Mouse (Mus musculus) layer of hippocampus, adult 8-10 months (tissue): Measurements from ENCODE around the gene Sh2d2a. TPM values are rescaled to one million over a fixed set of nuclear protein-coding genes. Genes with fewer than 3 reads are reported as not detected.
"Not testable (repeated sequence)": the region's sequence is repeated elsewhere in the genome, so short reads cannot be mapped to it uniquely, and the experiment has no call there.

Experiments used
- DNase-seq, 2 experiments: peaks; one replicate each; pipeline ENCODE4 v3.0.0; 2022; ENCODE audit warnings: low spot score in 2 of 2
- total RNA-seq, 4 experiments: library from RNA; stranded (reverse); gene quantifications; 2 replicates each; pipeline ENCODE4 v1.2.4; 2022

Sh2d2a gene
- total RNA-seq, 4 experiments from 2014 or later, result not detected

DNA sequence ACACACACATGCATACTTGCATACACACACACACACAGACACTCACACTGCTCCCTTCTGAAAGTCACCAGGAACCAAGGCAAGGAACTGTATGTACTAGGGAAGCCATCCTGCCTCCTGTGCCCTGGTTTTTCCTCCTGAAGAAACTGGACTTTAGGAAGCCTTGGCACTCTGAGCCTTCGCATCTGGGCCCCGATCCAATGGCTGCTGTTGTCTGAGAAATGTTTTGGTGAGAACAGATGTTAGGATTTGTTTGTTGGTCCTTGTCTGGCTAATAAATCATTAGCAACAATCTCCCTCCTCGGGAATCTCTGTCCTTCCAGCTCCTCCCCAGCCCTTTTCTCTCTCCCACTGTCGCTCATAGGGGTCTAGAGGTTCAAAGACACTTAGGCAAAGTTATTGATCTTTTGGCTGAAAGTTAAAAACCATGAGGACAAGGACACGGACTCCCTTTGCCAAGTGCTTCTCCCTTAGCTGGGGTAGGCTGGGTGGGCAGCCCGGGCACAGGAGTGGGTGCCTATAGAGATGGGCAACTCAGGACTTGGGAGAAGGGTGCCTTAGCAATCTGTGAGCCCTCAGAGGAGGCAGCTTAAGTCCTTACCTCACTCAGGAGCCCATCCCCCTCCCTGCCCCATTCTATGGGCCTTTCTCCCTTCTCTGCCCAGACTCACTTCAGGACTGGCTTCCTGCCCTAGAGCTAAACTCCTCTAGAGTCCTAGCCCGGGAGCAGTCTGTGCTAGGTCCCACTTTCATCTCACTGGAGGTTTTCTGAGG lies 8.4 kb downstream of the Sh2d2a start:
- DNase-seq, result no peak

DNA sequence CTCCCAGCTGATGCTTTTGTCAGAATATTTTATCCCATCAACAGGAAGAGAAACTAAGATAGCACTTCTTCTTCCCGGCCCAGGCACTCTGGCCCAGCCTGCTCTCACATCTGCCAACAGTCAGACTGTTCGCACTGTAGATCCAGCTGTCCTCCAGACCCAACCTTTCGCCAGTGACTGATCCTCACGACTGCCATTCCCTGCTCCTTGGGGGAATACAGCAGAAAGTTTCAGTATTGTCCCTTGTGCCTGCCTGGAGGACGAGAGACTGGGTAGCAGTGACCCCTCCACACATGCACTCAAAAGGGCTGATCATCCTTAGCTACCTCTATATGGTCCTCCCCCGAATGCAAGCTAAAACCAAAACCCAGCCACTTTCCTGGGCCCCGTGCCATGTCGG lies 9.4 kb downstream of the Sh2d2a start:
- DNase-seq, result no peak

DNA sequence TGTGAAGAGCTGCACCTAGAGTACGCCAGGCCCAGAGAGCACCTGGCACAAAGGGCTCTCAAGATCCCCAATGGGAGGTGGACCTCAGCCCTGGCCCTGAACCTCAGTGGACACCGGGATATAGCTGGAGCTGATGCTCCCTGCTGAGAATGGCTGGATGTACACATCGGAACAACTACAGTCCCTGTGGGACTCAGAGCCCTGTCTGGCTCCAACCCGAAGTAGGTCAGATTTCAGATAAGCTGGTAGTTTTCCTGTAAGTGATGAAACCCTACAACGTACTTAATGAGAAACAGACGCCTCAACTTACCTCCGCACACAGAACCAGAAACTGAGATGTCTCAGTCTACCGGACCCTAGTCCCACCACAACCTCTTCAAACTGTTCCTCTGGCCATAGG lies 11.1 kb downstream of the Sh2d2a start:
- no peak for DNase-seq

DNA sequence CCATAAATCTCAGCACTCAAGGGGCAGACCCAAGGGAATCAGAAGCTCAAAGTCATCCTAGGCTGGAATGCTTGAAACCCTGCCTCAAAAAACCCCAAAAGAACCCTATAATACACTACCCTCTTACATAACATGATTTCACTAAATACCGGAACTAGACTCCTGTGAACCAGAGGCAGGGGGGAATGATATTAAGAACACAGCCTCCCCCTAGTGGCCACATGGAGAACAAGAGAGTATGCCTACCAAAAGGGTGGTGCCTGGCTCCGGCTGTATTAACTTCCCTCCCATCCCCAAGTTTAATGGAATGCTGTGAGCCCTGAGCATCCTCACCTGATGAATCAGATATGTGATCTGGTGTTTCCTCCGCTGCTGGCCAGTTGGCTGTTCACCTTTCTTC lies 13.3 kb downstream of the Sh2d2a start:
- peak; percentile 49 to 81 for DNase-seq

DNA sequence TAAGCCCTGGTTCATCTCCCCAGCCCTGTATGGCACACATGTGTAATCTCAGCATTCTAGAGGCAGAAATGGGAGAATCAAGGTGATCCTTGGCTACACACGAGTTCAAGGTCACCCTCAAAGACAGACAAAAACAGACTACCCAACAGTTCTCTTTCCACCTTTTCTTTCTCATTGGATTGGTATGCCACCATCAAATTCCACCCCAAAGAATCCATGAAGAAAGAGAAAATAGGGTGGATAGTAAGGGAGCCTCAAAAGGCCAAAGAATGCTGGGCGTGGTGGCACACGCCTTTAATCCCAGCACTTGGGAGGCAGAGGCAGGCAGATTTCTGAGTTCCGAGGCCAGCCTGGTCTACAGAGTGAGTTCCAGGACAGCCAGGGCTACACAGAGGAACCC lies 17.6 kb downstream of the Sh2d2a start:
- not testable (repeated sequence) for DNase-seq

DNA sequence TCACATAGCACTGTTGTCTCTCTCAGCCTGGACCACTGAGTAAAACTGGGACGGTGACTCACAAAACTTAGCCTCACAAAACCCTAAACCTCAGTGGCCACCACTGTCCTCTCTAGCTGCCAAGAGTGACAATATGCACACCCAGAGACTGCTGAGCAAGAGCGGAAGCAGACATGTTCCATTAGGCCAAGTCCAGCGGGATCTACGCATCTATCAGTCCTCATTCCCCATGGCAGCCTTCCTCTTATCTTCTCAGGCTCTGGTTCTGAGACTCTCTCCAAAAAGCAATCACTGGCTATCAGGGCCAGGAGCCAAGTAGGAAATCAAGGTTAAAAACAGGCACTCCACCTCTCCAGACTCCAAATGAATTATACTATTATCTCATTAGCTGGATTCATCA lies 31.2 kb downstream of the Sh2d2a start:
- DNase-seq, result no peak

DNA sequence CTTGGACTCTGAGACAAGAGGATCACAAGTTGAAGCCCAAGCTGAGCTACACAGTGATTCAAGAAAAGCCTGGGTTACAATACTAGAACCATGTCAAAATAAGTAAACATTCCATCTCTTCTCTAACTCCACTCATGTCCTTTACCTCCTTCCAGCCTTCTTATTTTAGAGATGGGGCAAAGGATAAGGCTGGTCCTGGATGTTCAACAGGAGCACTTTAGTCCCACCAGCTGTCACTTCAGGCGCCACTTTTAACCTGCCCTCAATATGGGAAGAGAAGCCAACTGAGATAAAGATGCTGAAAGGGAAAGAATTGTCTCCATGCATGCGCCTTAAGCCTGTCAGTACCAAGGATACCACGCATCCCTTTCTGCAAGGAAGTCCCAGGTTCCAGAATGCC lies 37.7 kb downstream of the Sh2d2a start:
- no peak for DNase-seq

DNA sequence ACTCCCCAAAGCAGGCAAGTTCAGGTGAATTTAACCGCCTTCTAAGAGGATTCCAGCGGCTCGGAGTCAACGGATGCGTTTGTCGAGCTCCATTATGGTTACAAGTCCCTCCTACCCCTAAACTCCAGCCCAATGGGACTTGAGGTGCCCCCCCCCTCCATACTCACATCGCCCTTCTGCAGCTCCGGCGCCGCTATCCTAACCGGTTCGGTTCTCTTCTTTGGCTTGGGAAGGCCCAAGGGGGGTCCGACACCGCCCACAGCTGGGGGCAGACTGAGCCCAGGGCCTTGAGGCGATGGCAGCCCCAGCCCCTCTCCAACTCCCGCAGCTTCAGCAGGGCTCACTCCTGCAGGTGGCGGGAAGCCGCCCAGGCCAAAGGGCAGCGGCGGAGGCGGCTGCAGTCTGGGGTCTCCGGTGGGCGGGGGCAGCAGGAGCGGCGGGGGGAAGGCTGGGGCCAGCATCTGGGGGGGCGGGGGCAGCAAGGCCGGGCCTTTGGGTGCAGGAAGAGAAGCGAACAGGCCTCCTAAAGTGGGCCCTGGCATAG lies 38.2 kb downstream of the Sh2d2a start:
- peak; percentile 33 to 44 for DNase-seq

DNA sequence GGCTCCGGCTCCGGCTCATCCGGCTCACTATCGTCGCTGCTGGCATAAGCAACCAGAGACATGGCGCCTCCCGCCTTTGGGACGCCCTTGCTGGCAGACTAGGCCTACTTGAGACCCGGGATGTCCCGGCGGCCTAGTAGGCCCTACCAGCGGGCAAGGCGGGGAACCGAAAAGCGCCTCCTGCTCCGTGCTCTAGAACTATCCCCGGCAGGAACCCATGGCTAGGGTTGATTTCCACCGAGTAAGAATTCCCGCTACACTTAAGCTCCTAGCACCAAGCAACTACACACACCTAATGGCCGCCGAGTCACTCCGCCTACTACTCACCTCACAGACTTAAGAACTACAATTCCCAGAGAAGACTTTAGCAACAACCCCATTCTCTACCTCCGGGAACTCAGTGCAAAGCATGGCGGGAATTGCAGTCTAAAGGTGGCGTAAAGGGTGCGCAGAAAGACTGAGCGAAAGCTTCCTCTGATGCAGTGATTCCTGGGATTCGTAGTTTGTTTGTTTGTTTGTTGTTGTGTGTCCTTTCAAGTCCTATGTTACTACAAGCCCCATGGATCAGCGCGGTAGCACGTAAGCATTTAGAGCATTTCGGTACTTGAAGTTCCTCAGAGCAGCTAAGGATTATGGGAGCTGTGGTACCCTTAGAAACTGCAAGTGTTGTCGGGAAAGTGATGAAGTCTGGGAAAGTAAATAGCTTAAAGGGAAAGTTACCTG lies 38.9 kb downstream of the Sh2d2a start, which contains the start of gene Prcc:
TSS of gene Prcc (minus strand) at position 328 of the 723 bp plus-strand sequence.
- peak; percentile 95 to 99 for DNase-seq

DNA sequence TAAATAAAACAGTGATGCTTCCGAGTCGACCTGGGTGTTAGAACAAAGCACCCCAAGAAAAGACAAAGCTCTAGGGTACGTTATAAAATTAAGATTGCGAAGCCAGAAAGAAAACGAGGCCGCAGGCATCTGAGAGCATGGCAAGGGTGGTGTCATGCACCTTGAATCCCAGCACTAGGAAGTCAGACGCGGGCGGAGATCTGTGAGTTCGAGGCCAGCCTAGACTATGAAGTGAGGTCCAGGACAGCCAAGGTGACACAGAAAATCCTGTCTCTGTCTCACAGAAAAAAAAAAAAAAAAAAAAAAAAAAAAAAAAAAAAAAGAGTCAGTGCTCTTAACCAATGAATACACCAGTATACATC lies 39.4 kb downstream of the Sh2d2a start:
- DNase-seq, result no peak

DNA sequence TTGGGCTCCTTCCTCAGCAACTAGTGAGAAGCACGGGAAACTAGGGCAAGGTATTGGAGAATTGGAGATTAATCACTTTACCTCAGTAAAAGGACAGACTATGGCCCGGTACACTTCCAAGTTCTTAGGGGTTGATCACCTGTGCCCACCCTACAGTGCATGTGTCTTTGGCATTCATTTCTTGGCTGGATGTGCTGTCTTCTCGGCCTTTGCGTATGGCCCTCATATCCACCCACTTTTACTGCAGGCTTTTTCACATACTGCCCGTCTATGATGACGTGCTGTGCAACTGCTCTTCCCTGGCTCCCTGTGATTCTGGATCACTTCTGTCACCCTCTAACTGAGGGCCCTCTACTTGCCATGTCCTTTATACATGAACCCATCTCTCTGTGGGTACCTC lies 39.9 kb downstream of the Sh2d2a start:
- no peak for DNase-seq

DNA sequence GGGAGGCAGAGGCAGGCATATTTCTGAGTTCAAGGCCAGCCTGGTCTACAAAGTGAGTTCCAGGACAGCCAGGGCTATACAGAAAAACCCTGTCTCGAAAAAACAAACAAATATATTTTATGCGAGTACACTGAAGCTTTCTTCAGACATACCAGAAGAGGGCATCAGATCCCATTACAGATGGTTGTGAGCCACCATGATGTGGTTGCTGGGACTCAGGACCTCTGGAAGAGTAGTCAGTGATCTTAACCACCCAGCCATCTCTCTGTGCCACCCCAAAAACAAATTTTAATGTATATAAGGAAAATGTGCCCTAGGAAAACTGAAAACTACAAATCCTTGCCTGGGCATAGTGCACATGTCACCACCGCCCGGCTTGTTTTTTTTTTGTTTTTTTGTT lies 40.8 kb downstream of the Sh2d2a start:
- DNase-seq, result not testable (repeated sequence)

DNA sequence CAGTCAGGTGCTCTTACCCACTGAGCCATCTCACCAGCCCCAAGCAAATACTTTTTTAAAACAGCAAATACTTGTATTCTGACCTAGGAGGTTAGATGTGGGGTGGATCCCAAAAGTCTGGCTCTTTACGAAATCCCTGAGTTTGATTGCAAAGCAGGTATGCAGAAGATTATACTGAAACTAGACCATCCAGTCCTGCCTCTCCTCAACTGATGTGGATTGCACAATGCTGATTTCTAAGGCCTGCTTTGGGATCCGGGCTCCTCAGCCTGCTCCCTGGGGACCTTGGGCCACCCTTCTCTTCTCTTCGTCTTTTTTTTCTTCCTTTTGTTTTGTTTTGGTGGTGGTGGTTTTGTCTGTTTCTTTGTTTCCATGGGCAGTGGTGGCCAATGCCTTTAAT lies 44.9 kb downstream of the Sh2d2a start:
- no peak for DNase-seq

DNA sequence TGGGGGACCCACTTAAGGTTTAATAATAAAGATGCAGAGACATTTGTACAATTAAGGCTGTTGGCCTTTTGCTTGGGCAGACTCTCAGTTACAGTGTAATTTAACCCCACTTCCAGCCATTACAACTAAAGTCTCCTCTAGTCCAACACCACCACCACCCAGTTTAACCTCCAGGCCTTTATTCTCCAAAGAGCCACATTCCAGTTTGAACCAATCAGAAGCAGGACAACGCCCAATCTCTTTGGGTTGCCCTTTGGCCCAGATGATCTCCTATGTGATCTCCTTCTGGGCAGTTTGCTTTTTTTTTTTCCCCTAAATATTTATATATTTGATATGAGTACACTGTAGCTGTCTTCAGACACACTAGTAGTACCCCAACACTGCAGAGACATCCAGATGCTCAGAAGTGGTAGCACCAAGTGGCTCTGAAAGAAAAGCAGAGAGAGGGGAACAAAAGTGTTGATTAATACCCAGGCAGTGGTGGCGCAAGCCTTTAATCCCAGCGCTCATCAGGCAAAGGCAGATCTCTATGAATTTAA lies 46.9 kb downstream of the Sh2d2a start:
- DNase-seq, result no peak

DNA sequence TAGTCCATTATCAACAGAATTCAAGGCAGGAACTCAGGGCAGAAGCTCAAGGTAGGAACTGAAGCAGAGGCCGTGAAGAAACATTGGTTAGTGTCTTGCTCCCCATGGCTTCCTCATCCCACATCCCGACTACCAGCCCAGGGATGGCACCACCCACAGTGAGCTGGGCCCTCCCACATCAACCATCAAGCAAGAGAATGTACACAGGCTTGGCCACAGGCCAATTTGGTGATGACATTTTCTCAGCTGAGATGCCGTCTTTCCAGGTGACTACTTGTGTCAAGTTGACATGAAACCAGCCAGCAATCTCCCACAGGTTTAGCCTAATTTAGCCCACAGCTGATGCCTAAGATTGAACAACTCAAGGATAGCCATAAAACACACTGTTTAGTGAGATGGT lies 52.7 kb downstream of the Sh2d2a start:
- no peak for DNase-seq

DNA sequence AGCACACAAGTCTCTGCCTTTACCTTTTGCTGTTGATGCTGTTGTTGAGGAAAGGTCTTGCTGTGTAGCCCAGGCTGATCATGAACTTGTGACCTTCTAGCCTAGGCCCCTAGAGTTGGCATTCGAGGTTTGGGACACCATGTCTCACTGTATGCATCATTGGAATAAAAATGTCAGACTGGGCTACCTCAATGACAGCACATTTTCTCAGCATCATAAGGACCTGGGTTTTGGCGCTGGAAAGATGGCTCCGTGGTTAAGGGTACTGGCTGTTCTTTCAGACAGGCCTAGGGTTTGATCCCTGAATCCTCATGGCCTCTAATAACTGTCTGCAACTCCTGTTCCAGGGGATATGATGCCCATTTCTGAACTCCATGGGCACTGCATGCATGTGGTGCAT lies 53.2 kb downstream of the Sh2d2a start:
- no peak for DNase-seq

DNA sequence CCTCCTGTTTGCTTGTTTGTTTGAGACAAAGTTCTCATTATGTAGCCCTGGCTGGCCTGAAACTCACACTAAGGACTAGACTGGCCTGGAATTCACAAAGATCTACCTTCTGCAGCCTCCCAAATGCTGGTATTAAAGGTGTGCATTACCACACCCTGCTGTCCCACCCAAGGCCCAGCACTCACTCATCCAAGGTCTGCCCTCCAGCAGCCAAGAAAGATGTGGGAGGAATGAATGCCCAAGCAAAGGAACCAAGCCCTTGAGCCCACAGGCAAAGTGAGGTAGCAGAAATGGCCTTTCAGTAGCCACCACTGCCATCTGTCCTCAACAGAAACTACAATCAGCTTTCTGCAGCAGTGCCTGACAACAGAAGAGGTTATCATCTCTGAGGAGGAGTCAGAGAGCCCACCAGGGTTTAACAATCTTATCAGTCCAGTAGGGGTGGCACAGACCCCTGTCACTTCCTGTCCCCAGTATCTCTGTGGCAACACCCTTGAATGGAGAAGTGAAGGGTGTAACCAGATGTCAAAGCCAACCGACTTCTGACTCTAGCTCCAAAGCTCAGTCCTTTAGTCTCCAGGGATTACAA lies 54.6 kb downstream of the Sh2d2a start:
- no peak for DNase-seq

DNA sequence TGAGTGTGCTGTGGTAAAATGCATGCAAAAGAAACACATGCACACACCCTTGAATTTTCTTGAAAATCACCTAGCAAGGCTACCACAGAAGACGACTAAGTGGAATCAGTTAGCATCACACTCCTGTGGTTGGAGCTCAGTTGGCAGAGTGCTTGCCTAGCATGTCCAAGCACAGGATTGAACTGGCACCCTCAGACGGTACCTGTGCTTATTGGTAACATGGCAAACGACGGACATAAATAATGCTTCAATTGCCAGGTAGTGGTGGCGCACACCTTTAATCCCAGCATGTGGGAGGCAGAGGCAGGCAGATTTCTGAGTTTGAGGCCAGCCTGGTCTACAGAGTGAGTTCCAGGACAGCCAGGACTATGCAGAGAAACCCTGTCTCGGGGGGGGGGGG lies 55.4 kb downstream of the Sh2d2a start:
- DNase-seq, result not testable (repeated sequence)

DNA sequence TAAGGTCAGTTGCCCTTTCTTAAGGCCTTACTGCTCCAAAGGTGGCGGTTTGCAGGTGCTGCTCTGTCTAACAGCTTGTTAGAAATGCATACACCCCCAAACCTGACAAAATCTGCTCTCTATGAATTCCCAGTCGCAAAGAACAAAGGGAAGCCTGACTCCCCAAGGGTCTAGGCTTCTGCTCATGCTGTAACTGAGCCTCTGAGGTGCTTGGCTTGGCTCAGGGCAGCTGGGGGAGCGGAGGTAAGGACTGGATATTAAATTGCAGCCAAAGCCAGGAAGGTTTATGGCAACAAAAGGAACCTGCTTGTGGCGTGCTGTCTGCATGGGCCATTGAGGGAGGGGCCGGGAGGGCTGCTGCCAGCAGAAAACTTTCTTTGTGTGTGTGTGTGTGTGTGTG lies 57.3 kb downstream of the Sh2d2a start:
- no peak for DNase-seq
